Mouse (Mus musculus) liver, embryonic 14.5 days (tissue): ENCODE data around the gene Rassf5.

Experiments
- CTCF ChIP-seq: IDR thresholded peaks from 2 replicates; pipeline ENCODE4 v1.5.1; 2016; ENCODE audit warnings: antibody characterized with exemption, low read depth, control low read depth
- EP300 ChIP-seq: IDR thresholded peaks from 2 replicates; pipeline ENCODE4 v1.6.1; 2016; ENCODE audit warnings: antibody characterized with exemption, low read depth

DNA sequence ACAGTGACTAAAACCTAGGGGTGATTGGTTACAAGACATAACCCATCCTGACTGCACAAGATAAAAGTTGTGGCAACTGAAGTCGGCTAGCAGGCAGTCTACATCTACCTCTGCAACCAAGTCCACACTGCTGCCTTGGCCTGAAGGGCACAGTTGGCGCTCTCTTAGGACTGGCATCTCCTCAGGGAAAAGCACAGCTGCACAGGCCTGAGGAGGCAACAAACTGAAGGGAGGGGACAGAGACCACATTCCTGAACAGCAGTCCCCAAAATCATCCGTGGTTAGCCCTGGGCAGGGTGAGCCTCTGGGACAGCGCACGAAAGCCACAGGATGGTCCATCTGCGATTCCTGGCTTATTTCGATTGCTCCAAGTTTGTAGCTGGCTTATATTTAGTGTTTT lies 49.4 kb downstream of the Rassf5 start:
- TF ChIP-seq CTCF (no peak), EP300 (no peak)
